Mouse (Mus musculus) brain, embryonic 14.5 days (tissue): ENCODE measurements around the gene Oas2.

Source experiments
- CTCF ChIP-seq: fragments of 200-500 bp; IDR thresholded peaks from 2 replicates; pipeline ENCODE4 v1.5.1; 2012; ENCODE audit warnings: inconsistent platforms, mild to moderate bottlenecking, moderate library complexity, borderline replicate concordance; ENCODE audit not compliant: insufficient read depth, insufficient read length; ENCODE audit errors: extremely low read depth
- POLR2A ChIP-seq: fragments of 200-500 bp; IDR thresholded peaks from 2 replicates; pipeline ENCODE4 v1.6.1; 2012; ENCODE audit warnings: mild to moderate bottlenecking, inconsistent platforms, borderline replicate concordance; ENCODE audit not compliant: poor library complexity, insufficient read depth, insufficient read length, severe bottlenecking; ENCODE audit errors: extremely low read depth

DNA sequence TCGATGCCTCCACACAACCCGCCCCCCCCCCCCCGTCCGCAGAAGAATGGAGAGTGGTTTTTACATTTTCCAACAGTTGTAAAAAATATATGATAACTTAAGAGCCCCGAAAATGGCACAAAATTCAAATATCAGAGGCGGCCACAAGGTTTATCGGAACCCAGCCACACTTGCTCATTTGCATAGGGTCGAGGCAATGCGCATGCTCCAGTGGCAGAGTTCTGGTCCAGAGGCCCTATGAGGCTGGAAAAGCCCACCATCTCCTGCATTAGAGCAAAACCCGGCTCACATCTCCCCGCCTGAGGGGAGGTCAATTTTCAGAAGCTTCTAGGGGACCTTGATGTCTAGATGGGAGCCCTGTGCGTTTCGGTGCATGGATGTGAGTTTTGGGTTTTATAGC lies 42.7 kb downstream of the Oas2 start:
- no peak for TF ChIP-seq POLR2A
- no peak for TF ChIP-seq CTCF
